Mouse (Mus musculus): ENCODE data around the gene Naa25. TPM values are rescaled to one million over a fixed set of nuclear protein-coding genes. Genes with fewer than 3 reads are reported as not detected.

Gene Naa25
- polyA plus RNA-seq, 1 experiment from 2014 or later: 42.7 TPM

Other genes starting within 250 kb of the Naa25 start
- gene Ptpn11, start 206.5 kb upstream of the Naa25 start, polyA plus RNA-seq (2016; fragmentation: Nextera tagmentation; extraction: Ambion mirVana): 15.2 and 15.8 TPM in 2 replicates
- gene Rpl6, start 193.5 kb upstream of the Naa25 start, polyA plus RNA-seq (2016; fragmentation: Nextera tagmentation; extraction: Ambion mirVana): 590 and 602 TPM in 2 replicates
- gene Hectd4, start 177.7 kb upstream of the Naa25 start, polyA plus RNA-seq (2016; fragmentation: Nextera tagmentation; extraction: Ambion mirVana): 13.3 and 14.4 TPM in 2 replicates
- 23.7 and 25.7 TPM in 2 replicates for gene Trafd1, start 12.3 kb upstream of the Naa25 start, polyA plus RNA-seq (2016; fragmentation: Nextera tagmentation; extraction: Ambion mirVana)
- 0.64 and 0.74 TPM in 2 replicates for gene Tmem116, start 54.0 kb downstream of the Naa25 start, polyA plus RNA-seq (2016; fragmentation: Nextera tagmentation; extraction: Ambion mirVana)
- gene Erp29, start 54.6 kb downstream of the Naa25 start, polyA plus RNA-seq (2016; fragmentation: Nextera tagmentation; extraction: Ambion mirVana): 103 TPM in 2 replicates
- not detected in 2 replicates for gene Adam1b, start 105.5 kb downstream of the Naa25 start, polyA plus RNA-seq (2016; fragmentation: Nextera tagmentation; extraction: Ambion mirVana)
- gene Adam1a, start 147.5 kb downstream of the Naa25 start, polyA plus RNA-seq (2016; fragmentation: Nextera tagmentation; extraction: Ambion mirVana): 0.26 and 0.54 TPM in 2 replicates
- not detected in 2 replicates for gene Gm42878, start 147.5 kb downstream of the Naa25 start, polyA plus RNA-seq (2016; fragmentation: Nextera tagmentation; extraction: Ambion mirVana)
- gene Mapkapk5, start 148.0 kb downstream of the Naa25 start, polyA plus RNA-seq (2016; fragmentation: Nextera tagmentation; extraction: Ambion mirVana): 33.6 and 35.8 TPM in 2 replicates
- 143 and 146 TPM in 2 replicates for gene Aldh2, start 195.9 kb downstream of the Naa25 start, polyA plus RNA-seq (2016; fragmentation: Nextera tagmentation; extraction: Ambion mirVana)
- 1.6 and 1.9 TPM in 2 replicates for gene Acad12, start 221.0 kb downstream of the Naa25 start, polyA plus RNA-seq (2016; fragmentation: Nextera tagmentation; extraction: Ambion mirVana)

Data from liver, embryonic 12.5 days (tissue).